Mouse (Mus musculus) liver, adult 2 months (tissue): ENCODE results near the gene Ttc7.

ENCODE experiments used
- CTCF ChIP-seq: fragments of 200-500 bp; IDR thresholded peaks from 2 replicates; pipeline ENCODE4 v1.5.1; 2011; ENCODE audit warnings: low read depth, low read length, control low read depth
- POLR2A ChIP-seq: fragments of 200-500 bp; IDR thresholded peaks from 2 replicates; pipeline ENCODE4 v1.6.1; 2011; ENCODE audit warnings: low read length, control low read depth; ENCODE audit not compliant: insufficient read depth; ENCODE audit errors: extremely low read depth

GRCm38 (mm10) chr17:87427511-87427910 lies 144.8 kb downstream of the Ttc7 start, which contains the start of gene Stpg4:
- TF ChIP-seq CTCF, result no peak
- TF ChIP-seq POLR2A, result no peak
